Mouse (Mus musculus) left cerebral cortex, adult 18-20 months (tissue): ENCODE measurements around the gene Slc15a3. TPM values are rescaled to one million over a fixed set of nuclear protein-coding genes. Genes with fewer than 3 reads are reported as not detected.

Source experiments
- DNase-seq, 2 experiments: peaks; one replicate each; pipeline ENCODE4 v3.0.0; 2021 to 2022; ENCODE audit warnings: low spot score in 2 of 2, mixed read lengths in 1 of 2
- total RNA-seq, 2 experiments: library from RNA; stranded (reverse); gene quantifications; 2 replicates each; pipeline ENCODE4 v1.2.3; 2021

Gene Slc15a3
- total RNA-seq, 2 experiments from 2014 or later: 1.2 to 1.4 TPM

DNA sequence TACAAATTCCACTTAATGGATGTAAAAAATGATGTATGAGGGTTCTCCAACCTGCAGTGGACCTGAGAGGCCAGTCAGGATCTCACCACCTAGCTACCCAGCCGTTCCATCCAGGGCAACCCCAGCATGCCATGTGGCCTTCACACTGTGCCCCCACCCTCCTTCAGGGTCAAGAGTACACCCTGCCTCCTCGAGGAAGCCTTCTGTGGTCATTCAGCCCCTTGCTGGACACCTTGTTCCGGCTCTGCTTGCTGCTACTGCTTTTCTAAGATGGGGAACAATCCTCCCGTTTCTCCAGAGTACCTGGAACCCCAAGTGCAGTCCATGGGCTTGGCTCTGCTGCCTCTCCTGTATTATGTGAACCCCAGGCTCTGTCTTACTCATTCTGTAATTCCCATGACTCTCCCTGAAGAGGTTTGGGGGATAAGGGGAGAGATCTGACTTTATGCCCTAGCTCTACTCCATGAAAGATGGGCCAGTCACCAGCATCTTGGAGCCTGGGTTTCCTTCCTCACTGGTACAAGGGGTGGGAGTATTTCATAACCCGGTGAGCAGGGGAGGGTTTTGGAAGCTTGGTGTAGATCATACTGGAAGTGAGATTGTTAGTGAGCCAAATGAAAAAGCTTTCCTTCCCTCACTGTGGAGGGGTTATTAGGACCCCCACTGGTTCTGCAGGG, 28.6 kb downstream of the Slc15a3 start:
- DNase-seq: peak in 1 of 2 experiments; percentile 29

DNA sequence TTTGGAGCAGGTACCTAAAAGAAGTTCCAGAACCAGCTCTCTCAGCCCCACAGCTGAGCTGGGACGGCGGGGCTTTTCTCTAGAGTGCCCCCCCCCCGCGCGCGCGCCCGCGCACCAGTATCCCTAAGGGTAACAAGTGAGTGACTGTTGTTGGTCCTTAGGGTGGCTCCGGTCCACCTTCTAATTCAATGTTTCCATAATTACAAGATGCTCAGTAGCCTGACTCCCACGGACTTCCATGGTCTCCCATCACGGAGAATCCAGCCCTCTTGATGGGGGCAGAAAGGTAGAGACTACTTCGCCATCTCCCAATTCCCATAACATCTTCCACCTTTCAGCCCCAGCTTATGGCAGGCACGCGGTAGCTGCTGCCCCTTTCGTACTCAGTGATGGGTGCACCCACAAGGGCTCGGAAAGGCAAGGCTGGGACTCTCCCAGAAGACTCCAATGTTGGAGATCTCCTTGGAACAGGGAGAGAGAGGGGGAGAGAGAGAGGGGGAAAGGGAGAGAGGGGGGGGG, 29.2 kb downstream of the Slc15a3 start:
- peak in 1 of 2 experiments; percentile 38 for DNase-seq

DNA sequence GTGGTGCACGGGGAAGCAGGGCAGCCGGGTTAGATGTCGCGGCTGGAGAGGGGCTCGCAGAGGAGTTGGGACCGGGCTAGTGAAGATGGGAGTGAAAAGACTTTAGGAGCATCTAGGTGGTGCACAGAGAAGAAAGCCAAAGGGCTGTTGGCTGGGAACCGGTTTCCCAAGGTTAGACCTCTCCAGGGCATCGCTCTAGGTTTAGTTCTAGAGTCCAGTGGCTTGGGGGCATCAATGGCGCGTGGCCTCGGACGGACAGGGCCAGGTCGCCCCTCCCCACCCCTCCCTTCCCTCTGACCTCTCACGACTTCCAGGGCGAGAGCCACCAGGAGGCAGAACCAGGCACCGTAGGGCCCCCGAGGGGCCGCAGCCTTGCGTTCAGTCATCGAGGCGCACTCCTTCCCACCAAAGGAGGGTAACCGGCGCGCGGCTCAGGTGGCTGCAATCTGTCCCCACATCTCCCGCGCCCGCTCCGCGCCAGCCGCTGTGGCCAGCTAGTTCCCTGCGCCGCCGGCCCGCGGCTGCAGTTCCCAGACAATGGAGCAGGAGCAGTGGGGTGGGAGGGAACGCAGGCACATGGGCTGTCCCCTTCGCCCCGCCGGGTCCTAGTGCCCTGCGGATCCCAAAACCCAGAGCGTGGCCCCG, 29.8 kb downstream of the Slc15a3 start:
- peak; percentile 89 to 93 for DNase-seq

- no peak for DNase-seq
Measured at GRCm38 (mm10) chr19:10869886-10870527, 30.5 kb downstream of the Slc15a3 start, which contains the start of gene Tmem132a. Gene Tmem132a, minus strand, starts transcription at chr19:10869940.

DNA sequence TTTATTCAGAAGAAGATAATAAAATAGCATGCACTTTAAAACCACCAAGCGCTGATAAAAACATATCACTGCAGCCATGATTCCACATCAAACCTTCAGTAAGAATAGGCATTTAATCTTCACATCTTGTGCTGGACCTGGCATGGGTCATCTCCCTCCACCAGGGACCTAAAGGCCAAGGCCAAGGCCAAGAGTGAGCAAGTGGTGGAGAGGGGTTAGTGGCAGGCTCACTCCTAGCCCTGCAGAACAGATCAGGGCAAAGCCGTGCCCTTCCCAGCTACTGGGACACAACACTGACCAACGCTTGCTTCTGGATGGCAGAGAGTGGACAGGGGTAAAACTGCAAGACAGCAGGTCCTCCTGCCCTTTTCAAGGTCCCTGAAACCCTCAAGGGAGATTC, 31.1 kb downstream of the Slc15a3 start:
- no peak for DNase-seq

GRCm38 (mm10) chr19:10871328-10871961, 31.9 kb downstream of the Slc15a3 start:
- no peak for DNase-seq

GRCm38 (mm10) chr19:10878201-10878837, 38.8 kb downstream of the Slc15a3 start:
- peak in 1 of 2 experiments; percentile 46 for DNase-seq

GRCm38 (mm10) chr19:10880085-10880974, 40.8 kb downstream of the Slc15a3 start:
- DNase-seq: peak in 1 of 2 experiments; percentile 35

GRCm38 (mm10) chr19:10880975-10881425, 41.5 kb downstream of the Slc15a3 start:
- DNase-seq: no peak

- peak; percentile 92 to 95 for DNase-seq
Measured at GRCm38 (mm10) chr19:10881426-10882154, 42.1 kb downstream of the Slc15a3 start, which contains the start of gene Tmem109. Gene Tmem109, minus strand, starts transcription at chr19:10882001.

- DNase-seq: no peak
Measured at GRCm38 (mm10) chr19:10892201-10892600, 52.7 kb downstream of the Slc15a3 start.

DNA sequence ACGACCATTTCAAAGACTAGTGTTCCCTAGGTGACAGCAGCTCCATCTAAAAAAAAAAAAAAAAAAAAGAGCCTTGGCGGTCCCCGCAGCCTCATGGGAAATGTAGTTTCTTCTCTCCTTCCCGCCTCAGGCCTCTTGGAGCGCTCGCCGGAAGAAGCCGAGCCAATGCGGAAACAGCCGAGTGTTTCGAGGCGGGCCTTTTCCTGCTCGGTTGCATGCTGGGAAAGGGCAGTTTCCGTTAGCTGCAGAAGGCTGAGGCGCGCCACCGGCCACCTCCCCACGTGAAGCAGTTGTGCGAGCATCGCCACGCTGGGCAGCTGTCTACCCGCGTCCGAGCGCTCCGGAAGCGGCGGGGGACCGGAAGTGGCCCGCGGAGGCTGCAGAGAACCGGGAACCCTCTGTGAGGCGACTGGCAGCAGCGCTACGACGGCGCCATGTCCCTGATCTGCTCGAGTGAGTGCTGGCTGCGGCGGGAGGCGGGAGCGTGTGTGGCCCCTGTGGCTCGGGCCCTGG, 55.5 kb downstream of the Slc15a3 start, which contains the start of gene Prpf19:
Prpf19 (plus strand) TSS at position 216 of the 513 bp plus-strand sequence.
- peak; percentile 99 to 100 for DNase-seq

DNA sequence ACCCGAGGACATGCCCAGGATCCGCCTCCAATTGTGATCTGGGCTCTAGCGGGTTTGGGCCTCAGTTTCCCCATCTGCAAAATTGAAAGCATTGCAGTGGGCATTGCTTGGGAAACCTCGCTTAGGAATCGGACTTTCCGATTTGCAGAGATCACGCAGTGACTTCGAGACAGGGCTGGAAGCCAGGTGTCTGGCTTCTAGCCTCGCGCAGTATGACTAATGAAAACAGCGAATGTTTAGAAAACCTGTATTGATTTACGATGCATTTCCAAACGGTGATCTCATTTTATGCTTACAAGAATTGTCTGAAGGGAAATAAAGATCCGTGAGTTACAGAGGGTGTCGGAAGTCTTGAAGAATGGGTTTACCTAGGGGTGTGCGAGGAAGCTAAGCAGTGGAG, 56.2 kb downstream of the Slc15a3 start:
- no peak for DNase-seq

DNA sequence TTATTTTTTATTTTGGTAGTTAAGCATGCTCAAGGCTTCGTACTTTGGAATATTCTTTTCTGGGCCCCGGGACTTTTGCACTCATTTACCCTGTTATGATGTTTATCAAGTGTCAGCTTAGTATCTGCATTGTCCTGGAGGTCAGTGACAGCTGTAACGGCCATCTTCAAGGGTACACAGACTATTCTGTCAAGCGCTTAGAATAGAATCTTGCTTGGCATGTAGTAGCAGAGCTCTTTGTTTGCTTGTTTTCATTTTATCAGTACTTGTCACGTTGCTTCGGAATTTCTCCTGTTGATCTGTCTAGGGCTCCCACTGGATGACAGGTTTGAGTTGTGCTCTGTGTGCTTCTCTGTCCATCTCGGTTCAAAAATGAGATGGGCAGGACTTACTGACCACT, 57.3 kb downstream of the Slc15a3 start:
- DNase-seq: no peak

DNA sequence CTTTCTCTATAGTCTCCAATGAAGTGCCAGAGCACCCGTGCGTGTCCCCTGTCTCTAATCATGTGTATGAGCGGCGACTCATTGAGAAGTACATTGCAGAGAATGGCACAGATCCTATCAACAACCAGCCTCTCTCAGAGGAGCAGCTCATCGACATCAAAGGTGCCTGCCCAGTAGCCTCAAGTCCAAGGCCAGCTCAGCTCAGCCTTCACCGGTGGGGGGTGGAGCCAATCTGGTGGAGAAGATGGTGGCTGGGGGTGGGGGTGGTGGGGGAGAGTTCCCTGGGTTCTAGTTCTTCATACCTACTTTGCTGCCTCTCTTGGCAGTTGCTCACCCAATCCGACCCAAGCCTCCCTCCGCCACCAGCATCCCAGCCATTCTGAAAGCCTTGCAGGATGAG, 58.0 kb downstream of the Slc15a3 start:
- DNase-seq: no peak

- DNase-seq: no peak
Measured at GRCm38 (mm10) chr19:10900315-10900714, 60.8 kb downstream of the Slc15a3 start.

DNA sequence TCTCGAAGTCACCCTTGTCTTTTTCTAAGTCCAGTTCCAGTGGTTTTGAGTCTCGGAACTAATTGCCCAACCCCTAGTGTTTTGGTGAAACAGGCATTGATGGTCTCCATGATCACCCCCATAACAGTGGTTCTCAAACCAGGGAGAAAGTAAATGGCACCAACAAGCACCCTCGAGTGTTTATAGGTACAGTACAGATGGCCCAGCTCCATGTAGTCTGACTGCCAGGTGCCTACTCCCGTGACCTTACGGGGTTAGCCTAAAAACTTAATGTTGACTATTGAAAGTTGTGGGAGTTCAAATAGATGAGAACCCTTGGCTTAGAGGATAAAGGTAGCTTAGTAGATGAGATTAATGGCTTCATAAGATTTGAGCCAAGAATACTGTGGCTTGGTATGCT, 61.5 kb downstream of the Slc15a3 start:
- no peak for DNase-seq

DNA sequence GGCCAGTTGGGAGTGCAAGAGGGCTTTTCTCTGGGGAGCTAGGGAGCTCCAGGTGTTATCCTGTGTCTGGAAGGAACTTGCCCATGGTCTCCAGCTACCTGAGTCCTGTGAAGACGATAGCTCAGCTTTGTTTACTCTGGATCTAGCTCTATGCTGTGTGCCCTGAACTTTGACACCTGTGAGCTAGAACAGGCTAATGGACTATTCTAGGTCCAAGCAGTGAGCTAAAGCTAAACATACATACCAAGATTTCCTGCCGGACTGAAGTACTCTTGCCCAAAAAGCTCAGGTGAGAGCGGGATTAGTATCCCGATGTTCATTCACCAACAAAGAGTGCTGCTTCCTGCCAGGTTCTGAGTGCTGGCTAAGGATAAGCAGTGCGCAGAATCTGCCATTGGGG, 65.0 kb downstream of the Slc15a3 start:
- DNase-seq: no peak
